8 mouse cellular contexts compared by ENCODE assay signal in the genomic region with DNA sequence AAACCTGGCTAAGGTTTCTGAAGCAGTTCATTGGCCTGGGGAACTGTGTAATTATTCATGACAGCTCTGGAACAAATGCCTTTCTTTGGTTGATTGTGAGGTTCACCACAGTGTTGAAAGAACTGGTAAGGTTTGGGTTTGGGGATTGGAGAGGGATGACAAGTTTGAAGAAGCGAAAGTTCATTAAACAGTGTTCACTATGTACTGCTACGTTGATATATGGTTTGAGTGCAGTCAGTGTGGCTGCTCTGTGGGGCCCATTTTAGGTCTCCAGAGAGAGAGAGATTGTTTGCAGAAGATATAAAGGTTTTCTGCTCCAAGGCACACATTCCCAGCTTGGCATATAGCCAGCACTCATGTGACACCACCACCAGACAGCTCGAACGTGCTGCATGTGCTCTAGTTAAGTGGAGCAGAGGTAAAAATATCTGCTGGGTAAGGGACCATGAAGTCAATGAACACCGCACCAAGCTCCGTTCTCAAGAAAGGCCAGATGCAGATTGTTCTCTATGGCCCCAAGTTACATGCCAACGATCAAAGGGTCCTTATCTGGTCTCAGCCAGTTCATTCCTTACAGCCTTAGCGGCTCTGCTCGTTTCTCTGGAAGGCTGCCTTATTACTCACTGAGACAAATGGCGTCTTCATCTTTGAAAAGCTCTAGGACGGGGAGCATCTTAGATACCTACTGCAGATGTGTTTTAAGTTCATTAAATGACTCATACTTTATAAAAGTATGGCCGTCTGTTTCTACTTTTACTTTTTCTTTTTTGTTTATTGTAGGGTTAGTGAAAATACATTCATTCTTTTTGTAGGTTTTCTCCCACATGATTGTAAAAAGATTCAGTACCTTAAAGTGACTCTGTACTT.
DNase-seq lines count a peak whose midpoint lies in the region; ATAC-seq and TF ChIP-seq lines count a peak whose summit lies in the region.

No protein-coding gene starts in this region.

- H3K27me3 ChIP-seq in lung, embryonic 15.5 days, result no peaks in the 10 kb centered on the region
- no peaks in the 10 kb centered on the region for H3K27me3 ChIP-seq in heart, embryonic 13.5 days (replicated peaks)

- H3K9me3 ChIP-seq in lung, embryonic 15.5 days, result no peaks in the 10 kb centered on the region
- no peaks in the 10 kb centered on the region for H3K9me3 ChIP-seq in heart, embryonic 13.5 days

- intact Hi-C loops in gastrocnemius, adult 2 months (cut with DNase I), result no loop called here

- no peaks in the 10 kb centered on the region for H3K36me3 ChIP-seq in lung, embryonic 15.5 days
- no peaks in the 10 kb centered on the region for H3K36me3 ChIP-seq in heart, embryonic 13.5 days

- H3K4me2 ChIP-seq in lung, embryonic 15.5 days, result no peak overlapping the region
- peak overlapping the region; percentile 51 for H3K4me2 ChIP-seq in heart, embryonic 13.5 days

- H3K27ac ChIP-seq in lung, embryonic 15.5 days, result peak overlapping the region; percentile 46; the same call in 1 of the 2 replicates
- H3K27ac ChIP-seq in brown adipose tissue, adult 24 weeks (replicated peaks; ENCODE audit: low read depth, low read length), result peak overlapping the region; percentile 61
- H3K27ac ChIP-seq in heart, embryonic 13.5 days (replicated peaks), result peak overlapping the region; percentile 87
- no peak overlapping the region for H3K27ac ChIP-seq in gastrocnemius, adult 2 months

- peak; percentile 57; the same call in 1 of the 2 replicates for ATAC-seq in lung, embryonic 15.5 days (ENCODE audit: borderline replicate concordance, extremely low read depth, low FRiP score, low TSS enrichment)
- ATAC-seq in heart, embryonic 13.5 days (ENCODE audit: extremely low read depth, insufficient number of reproducible peaks, low FRiP score, low TSS enrichment), result peak; percentile 68; the same call in 1 of the 2 replicates
- ATAC-seq in CD4-positive, CD25-positive, alpha-beta regulatory T cell, adult 4 months, result no peak

- no peak overlapping the region for H3K4me3 ChIP-seq in lung, embryonic 15.5 days
- no peak overlapping the region for H3K4me3 ChIP-seq in brown adipose tissue, adult 24 weeks (ENCODE audit: insufficient read depth, low read depth, low read length)
- H3K4me3 ChIP-seq in heart, embryonic 13.5 days, result 0 out of 2 replicates have a peak overlapping the region, but pooled peaks have one; percentile 0
- no peak overlapping the region for H3K4me3 ChIP-seq in gastrocnemius, adult 2 months

- H3K4me1 ChIP-seq in lung, embryonic 15.5 days, result peaks cover 11% of the 10 kb centered on the region
- no peaks in the 10 kb centered on the region for H3K4me1 ChIP-seq in brown adipose tissue, adult 24 weeks (ENCODE audit: control insufficient read depth, insufficient read depth, insufficient read length, low read length)
- peaks cover 28% of the 10 kb centered on the region for H3K4me1 ChIP-seq in heart, embryonic 13.5 days

- WGBS in lung, embryonic 15.5 days, result 21% methylated on average over 12 of the region's 12 CpGs
- 14% methylated on average over 12 of the region's 12 CpGs for WGBS in heart, embryonic 13.5 days

- no peak overlapping the region for H3K9ac ChIP-seq in lung, embryonic 15.5 days
- 0 out of 2 replicates have a peak overlapping the region, but pooled peaks have one; percentile 6 for H3K9ac ChIP-seq in heart, embryonic 13.5 days

- no peak for TF ChIP-seq CTCF in gastrocnemius, adult 2 months (IDR thresholded peaks at IDR 0.05)

- DNase-seq in lung, adult 18-20 months, result no peak
- DNase-seq in kidney, postnatal 4 days, result peak; percentile 81 to 86
- DNase-seq in yolk sac, embryonic 10.5 days (ENCODE audit: low spot score), result peak; percentile 4
- no peak for DNase-seq in gastrocnemius, adult 2 months

Comparison
In these comparisons a context has a peak if more than half of its experiments do, and no peak if none do; other contexts are left out.
1. DNase-seq: peak in kidney, postnatal 4 days (2 of 2) and yolk sac, embryonic 10.5 days (single experiment); none in lung, adult 18-20 months (0 of 2) and gastrocnemius, adult 2 months (single experiment).